Mouse (Mus musculus): ENCODE data around the gene Calcoco1.

Calcoco1 gene

DNA sequence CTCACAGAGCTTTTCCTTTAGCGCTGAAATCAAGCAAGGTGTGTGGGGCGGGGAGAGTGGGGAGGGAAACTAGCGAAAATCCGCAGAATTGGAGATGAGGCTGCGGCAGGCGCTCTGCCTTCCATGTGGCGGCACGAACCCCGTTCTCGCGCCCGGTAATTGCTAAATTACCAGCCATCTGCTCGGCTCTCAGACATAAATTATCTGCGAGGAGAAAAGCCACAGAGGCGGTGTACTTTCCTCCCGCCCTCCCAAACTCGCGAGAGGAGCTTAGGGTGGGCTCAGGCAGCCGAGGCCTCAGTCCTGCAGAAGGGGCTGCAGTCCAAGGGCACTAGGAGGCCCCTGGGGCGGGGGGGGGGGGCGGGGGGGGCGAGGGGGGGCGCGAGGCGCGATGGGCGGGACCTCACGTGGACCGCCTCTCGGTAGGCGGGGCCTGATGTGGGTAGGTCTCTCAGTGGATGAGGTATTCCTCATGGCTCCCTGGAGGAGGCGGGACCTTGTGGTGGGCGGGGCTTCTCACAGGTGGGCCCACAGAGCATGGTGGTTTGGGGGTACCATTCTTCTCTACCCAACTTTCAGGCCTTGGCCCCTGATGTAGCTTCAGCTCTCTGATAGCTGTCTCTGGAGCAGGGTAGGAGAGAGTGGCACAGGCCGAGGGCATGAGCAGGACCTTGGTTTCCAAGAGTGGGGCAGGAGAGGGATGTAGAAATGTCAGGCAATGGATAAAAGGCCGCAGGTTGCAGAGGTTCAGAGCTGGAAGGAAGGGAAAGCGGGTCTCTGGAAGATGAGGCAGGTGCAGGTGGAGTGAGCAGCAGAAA is 14.4 kb upstream of the Calcoco1 start:
- no peak for DNase-seq

DNA sequence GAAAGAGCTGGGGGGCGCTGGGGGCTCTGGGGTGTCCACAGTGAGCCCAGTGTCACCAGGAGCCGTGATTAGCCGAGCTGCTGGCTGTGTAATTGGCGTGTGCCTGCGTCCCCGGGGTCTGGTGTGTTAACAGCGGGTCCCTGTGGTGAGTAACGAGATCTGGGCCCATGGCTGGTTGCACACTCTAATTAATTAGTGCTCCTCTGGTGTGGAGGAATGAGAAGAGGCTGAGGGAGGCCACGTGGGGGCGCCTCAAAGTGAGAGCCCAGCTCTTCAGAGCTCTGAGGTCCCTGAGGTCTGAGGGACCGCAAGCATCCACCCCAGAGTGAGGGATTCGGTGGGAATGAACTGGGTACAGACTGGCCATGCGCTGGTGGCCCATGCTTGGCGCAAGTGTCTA is 13.1 kb upstream of the Calcoco1 start:
- no peak for DNase-seq

DNA sequence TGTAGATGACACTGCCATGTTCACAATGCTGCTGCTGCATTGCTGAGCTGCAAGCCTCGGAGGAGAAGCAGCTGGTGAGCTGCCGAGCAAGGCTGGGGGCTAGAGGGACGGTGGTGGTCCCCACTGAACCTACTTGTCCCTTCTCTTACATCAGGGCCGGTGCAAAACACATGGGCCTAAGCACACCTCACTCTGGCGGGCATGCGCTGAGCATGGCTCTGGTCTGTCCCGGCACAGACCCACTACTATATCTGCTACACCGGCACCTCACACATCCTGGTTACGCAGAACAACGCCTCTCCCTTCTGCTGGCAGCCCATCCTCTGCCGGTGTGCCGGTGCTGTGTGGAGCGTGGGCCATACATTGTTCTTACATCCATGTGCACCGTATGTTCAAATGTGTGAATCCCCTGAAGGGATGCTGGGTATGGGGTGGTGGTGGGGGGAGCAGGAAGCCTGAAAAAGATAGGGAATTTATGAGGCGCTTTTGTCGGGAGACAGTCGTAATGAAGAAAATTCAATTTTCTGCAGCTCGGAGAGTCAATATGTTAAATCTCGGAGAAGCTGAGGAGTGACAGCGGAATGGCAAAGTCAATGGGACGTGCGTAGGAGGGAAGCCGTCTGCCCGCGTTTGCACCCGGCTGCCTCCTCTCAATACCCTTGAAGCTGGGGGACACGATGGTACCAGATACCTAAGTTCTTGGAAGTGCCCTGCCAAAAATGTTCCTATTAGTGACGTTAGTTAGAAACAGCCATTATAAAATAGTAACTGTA is 12.0 kb upstream of the Calcoco1 start:
- no peak for DNase-seq

DNA sequence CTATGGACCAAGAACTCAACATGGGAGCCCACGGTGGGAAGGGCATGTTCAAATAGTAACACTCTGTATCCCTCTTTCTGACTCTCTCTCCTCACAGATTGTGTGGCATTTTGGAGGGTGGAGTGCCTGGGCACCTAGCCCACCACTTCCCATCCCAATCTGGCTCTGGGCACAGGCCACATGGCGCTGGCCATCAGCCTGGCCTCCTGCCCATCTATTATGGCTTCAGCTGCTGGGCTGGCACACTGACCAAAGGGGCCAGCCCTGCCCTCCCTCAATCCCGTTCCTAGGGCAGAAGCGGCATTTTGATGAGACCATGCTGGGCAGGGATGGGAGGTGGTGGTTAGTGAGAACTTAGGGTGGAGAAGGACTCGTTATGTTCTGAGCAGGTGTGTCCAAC is 11.3 kb upstream of the Calcoco1 start:
- no peak for DNase-seq

DNA sequence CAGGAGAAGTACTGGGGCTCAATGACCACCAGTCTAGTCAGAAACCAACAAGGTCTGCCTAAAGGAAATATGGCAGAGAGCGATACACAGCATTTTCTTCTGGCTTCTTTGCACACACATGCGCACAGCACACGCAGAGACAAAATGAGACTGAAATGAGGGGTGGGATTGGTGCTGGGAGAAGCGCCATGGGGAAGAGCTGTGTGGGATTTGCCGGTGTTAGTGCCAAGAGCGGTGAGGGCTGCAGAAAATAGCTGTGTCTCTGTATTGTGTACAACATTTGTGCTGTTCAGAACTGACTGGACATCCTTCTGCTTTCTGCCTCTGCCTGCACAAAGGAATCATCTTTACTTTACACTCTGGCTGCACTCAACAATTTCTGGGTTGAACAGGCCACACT is 10.4 kb upstream of the Calcoco1 start:
- DNase-seq: no peak

DNA sequence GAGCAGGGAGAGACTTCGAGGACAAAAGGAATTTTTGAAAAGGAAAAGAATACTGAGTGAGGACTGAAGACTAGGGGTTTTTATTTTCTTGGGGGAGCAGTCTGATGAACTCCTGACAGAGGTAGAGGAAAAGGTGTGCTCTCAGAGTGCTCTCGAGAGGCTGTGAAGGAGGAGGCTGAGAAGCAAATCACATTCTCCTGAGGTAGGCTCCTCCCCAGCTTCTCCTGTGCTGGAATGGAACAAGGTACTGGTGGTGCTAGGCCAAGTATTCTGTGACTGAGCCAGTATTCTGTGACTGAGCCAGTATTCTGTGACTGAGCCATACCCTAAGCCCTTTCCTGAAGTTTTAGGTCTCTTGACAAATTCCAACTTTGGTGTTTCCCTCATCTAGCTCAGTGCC is 6.0 kb upstream of the Calcoco1 start:
- no peak for DNase-seq

DNA sequence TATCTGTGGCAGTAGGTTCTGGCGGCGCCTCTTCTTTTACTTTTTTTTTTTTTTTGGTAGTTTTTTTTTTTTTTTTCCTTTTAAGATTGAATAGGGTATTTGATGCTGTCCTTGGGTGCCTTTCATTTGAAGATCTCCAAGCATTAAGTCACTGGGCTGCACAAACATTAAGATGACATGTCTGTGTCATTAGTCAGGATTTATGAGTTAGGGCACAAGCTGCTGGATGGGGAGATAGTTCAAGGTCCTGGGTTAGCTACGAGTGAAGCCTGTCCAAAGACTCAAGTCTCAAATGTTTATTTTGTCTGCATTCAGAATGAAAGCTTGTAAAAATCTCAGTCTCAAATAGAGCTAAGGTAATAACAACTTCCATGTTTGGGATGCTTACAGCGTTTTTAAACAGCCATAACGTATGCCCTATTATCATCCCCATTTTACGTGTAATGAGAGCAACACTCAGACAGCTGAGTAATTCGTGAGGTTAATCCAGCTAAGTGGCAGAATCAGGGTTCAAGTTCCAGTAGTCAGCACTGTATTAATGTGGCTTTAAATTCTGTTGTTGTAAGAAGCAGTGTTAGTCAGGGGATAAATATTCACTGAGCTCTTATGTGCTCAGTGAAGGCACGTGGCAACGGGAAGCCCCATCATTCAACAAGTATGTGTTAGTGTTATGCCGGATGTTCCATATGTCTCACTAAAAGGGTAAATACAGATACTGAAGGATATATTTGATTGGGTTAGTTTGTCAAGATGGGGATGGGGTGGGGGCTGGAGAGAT is 1.6 kb upstream of the Calcoco1 start:
- DNase-seq: no peak

DNA sequence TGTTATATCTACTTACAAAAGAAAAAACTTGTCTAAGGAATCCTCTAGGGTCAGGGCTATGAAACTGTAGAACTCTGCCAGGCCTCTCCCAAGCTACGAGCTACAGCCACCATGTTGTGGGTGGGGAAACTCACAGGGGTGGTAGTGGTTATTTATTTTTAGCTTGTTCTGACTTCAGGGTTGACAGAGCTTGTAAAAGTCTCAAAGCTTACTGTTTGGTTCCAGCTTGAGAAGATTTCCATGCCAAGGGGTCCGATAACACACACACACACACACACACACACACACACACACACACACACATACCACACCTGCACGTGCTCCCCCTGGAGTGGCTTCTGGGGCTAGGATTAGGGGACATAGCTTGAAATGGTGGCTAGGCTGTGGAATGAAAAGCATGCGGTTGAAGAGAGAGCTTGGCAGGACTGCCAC is 538 bp upstream of the Calcoco1 start:
- no peak for DNase-seq

DNA sequence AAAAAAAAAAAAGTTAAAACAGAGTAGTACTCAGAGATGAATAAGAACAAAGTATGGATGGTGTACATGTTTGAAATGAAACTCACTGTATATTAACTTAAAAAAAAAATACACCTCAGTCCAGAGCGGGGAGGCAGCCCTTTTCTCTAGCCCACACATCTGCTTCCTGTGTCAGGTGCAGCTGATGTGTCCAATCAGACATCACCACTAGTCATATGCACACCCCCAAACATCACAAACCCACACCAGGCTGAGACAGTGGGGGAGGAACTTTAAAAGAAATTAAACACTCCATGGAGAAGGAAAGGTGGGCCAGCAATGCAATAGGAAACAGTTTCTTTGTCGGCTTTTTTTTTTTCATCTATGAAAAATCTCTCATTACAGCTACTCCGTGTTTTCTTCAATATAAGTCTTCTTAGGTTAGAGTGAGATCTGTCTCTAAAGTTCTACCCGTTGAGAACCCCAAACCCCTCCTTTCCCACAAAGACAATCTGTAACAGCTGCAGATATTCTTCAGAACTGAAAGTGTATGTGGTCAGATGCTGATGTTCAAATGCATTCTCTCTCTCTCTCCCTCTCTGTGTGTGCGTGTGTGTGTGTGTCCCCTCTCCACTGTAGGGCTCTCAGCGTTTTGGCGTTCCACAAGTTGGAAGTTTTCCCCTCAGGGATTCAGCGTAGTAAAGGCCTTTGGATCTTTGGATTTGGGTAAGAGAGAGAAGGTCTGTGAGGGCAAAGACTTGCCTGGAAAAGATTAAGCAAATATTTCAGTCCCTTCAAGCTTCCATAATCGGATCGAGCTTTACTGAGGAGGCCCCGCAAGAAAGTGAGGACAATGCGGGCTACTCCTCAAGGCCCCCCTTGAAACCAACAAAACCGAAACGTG is 721 bp downstream of the Calcoco1 start:
- DNase-seq: no peak

DNA sequence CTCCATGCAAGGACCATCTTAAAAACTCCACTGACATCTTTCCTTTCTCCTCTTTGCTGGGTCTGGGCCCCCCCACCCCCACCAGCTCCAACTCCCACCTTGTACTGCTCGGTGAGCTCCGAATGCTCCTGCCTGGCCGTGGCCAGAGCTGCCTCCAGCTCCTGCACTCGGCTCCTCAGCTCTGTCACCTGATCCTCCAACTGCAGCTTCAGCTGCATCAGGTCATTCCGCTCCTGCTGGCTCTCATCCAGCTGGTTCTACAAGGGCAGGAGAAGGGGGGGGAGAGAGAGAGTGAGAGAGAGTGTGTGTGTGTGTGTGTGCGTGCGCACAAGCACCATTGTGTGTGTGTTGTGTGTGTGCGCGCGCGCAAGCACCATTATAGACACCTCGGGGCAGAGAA is 5.8 kb downstream of the Calcoco1 start:
- peak; percentile 26 for DNase-seq

DNA sequence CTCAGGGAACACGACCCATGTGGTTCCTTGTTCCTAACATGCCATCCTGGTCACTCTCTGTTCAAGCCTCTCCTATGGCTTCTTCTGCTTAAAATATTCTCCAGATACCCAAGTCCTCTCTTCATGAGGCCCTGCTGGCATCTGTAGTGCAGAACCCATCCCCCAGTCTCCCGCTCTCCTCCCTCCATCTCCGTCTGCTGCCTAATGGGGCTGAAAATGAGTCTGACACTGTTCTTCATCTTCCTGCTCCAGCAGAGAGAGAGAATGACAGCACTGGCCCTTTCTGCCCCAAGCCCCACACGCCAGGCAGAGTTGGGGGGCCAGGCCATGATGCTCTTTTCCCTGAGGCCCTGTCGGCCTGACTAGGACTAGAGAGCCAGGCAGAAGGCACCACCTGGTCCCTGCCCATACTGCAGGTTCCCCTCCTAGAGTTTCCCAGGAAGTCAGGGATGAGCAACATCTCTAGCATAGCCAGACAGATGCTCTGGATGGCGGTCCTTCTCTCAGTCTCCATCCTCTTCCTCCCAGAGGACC is 14.2 kb downstream of the Calcoco1 start:
- no peak for DNase-seq

DNA sequence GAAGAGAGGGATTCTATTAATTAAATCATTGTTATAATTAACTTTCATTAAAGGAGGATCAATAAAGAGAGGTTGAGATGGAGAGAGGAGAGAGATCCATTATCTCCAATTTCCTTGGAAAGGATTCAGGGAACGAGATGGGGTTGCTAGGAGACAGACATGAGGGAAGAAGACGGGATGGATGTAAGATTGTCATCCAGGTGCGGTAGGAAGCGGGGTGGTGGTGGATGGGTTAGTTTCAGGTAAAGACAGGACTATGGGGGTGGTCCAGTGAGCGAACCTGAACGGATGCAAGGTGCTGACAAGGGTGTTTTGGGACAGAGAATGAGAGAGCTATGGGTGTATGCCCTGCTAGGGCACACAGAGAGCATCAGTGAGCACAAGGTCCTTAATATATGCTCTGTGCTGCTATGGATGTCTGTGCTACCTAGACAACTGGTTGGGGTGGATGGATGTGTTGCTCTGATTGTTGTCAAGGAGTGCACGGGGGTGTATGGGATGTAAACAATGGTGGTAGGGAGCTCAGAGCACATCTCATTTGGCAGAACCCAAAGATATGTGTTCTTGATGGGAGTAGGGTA is 16.0 kb downstream of the Calcoco1 start:
- DNase-seq: no peak

DNA sequence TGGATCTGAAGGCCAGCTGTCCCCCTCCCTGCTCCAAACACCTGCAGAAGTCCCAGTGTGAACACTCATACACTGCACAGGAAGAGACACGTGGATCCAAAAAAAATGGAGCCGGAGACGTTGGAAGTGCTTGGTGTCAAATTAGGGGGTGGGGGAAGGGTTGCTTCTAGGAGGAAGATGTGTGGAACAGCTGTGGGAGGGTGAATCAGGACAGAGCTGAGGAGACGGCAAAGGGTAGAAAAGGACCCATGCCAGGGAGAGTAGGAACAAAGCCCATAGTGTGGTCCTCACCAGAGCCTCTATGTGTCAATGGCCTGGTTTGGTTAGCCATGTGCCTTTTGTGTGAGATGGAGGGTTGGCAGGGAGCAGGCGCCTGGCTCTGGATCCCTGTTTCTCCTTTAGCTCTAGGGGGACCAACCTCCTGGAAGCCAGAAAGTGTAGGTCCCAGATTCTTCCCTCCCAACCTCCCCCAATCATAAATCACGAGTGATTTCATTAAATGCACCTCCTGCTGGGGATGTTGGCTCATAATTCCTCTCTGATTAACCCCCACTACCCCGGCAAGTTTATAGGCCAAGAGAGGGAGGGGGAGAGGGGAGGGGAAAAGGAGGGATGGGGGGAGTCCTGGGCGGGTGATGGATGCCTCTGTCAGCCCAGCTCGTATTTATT is 16.6 kb downstream of the Calcoco1 start:
- no peak for DNase-seq

DNA sequence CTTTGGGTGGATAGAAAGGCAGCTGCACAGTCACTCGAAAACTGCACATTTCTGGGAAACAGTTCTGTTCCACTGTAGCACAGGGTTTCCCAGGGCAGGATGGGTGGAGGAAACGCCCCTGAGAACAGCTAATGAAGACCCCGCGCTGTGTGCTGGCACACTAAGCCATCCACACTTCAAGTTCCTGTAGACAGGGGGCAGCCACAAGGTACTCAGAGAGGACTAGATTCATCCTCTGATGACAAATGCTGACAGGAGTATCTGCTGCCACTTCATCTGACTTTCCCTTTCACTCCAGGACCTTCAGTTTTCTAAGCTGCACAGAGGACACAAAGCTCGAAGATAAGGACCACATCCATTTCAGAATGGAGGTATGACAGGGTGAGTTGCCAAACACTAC is 17.2 kb downstream of the Calcoco1 start:
- no peak for DNase-seq

DNA sequence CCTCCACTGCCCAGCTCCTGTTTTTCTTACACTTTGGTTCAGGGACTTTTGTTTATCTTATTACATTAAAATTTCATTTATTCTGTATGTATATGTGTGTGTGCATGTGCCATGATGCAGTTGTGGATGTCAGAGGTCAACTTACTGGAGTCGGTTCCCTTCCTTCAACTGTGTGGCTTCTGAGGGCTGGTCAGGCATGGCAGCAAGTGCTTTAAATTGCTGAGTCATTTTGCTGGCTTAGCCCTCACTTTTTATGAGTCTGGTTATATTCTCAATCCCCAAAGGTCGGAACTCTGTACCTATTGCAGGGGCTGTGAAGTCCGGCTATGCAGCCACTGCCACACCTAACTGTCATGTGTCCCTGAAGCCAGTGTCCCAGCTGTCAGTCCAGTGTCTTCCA is 19.0 kb downstream of the Calcoco1 start:
- no peak for DNase-seq

DNA sequence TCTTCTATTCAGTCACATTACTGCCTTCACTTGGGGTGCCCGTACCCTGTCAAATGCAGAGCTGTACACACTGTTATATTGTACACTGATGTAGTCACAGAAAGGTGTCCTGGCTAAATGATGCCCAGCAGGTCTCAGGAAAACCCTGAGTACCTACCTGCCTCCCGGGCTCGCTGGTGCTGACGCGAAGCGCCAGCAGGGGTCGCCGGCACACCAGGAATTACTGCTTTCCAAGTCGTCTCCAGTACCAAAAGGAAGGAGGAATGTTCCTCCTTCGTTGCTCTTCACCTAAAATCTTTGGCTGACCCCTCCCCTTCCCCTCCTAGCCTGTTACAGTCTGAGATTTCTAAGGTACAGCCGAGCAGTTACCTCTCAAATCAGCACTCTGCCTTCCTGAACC is 23.8 kb downstream of the Calcoco1 start:
- peak; percentile 88 for DNase-seq

DNA sequence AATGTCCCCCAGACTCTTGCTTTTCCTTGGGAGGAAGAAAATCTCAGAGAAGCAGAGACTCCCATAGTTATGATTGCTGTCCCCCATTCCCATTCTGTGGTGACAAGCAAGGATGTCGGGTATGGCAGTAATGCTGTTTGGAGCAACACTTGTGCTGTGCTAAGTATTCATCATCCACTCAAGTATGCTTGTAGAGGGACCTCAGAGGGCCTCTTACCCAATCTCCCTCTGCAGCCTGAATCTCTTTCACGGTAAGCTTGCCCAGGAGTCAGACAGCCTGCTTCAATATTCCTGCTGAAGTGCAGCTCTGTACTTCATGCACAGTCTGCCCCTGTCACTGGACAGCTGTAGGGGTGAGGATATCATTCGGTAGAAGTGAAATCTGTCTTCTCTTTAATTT is 25.1 kb downstream of the Calcoco1 start:
- no peak for DNase-seq

DNA sequence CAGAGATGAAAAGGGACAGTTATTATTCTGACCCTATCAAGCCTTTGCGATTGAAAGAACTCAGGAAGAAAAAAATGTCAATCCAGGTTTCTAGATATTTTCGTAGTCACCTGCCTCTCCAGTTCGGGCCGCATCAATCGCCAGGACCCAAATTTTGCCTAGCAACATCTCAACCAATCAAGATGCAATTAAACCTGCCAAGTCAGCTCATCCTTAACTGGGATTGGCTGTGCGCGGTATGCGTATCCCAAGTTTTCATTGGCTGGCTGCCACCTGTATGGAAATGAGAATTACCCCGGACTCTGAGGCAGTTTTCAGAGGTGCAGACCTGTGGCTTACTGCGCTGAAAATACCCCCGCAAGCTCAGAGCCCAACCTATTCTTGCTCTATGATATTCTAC is 28.4 kb downstream of the Calcoco1 start:
- DNase-seq: peak; percentile 69

DNA sequence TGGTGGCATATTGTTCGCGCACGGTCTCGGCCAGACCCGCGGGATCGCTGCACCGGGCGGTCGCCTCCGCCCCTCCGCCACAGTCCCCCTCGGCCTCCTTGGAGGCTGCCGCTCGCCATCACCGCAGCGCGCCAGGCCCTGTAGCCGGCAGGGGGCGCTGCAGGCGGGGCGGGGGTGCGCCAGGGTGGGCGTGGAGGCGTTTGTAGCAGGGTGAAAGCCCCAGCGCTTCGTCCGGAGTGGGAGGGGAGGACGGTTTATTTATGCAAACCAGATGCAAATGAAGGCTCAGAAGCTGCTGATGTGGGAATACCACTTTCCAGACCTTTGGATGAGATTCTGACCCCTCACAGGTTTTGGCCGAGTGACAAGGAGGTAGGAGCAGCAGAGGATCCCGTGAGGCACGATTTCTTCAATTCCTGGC is 29.0 kb downstream of the Calcoco1 start:
- peak; percentile 49 for DNase-seq

DNA sequence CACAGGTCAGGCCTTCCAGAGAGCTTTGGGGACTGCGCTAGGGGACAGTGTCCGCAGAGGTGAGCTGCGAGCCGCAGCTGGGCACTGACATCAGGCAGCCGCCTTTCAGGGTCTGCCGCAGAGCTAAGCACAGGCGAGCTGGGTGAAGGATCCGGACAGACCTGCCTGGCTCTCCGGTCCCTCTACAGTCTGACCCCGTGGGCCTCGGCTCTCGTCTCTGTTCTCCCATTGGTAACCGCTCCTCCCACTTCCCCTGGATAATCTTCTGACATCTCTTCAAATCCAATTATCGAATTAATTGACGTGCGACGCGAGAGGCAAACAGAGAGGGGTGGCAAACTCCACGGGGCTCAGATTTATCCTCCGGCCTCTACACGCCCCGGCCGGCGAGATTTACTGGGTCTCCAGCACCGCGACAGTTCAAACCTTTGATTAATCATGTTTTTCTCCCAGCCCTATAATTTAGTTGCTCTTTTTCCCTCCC is 29.6 kb downstream of the Calcoco1 start:
- DNase-seq: no peak

DNA sequence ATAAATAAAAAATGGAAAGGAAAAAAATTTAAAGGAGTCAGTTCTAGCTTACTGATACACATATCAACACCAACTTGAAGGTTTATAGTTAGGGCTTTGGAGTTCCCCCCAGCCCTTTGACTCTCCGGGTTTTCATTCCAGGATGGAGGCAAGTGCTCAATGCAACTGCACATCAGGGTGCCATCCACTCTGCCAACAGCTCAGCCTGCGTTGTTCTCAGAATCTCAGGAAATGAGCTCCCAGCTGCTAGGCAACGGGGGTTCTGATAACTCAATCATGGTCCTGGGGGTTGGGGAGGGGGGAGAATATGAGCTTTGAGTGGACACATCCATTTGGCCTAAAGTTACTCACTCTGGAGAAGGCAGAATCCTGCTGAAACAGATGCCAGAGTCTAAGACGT is 36.2 kb downstream of the Calcoco1 start:
- no peak for DNase-seq
